Mouse (Mus musculus): ENCODE measurements around the gene Ankrd23.

DNA sequence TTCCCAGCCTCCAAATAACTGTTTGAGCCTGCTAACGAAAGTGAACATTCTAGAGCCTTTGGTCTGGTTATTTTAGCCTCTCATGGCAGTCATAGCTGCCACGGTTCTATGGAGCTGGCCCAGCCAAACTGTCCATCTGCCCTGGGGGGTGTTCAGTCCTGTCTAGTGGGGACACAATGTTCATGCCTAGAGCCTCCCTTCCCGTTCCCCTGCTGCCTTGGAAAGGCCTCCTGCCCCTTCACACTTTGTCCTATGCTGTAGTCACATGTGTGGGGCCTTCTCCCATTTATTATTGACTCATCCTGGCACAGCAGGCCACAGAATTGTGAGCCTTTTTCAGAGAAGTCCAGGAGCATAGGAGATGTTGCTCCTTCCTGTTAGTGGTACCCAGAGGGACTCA lies 18.4 kb downstream of the Ankrd23 start:
- no peak for TF ChIP-seq POLR2A (IDR thresholded peaks at IDR 0.05; ENCODE audit: borderline replicate concordance, extremely low read depth, insufficient read depth, insufficient read length, poor library complexity, severe bottlenecking)
- no peak for TF ChIP-seq CTCF (IDR thresholded peaks at IDR 0.05; ENCODE audit: borderline replicate concordance, extremely low read depth, insufficient read depth, insufficient read length)
